Mouse (Mus musculus) cerebellum, postnatal 10 days (tissue): ENCODE data around the gene Trim15.

Experiments
- DNase-seq, 2 experiments: peaks; one replicate each; pipeline ENCODE4 v3.0.0; 2021; ENCODE audit warnings: mixed read lengths in 2 of 2

Trim15 gene

GRCm38 (mm10) chr17:36869284-36869954, 2.4 kb upstream of the Trim15 start, which contains the start of gene Trim10:
Gene Trim10, plus strand, starts transcription at chr17:36869574.
- DNase-seq: no peak

- no peak for DNase-seq
Observed at GRCm38 (mm10) chr17:36868836-36869235, 1.8 kb upstream of the Trim15 start.

GRCm38 (mm10) chr17:36861680-36862079, 5.3 kb downstream of the Trim15 start:
- DNase-seq: no peak

- DNase-seq: no peak
Observed at GRCm38 (mm10) chr17:36858181-36858580, 8.8 kb downstream of the Trim15 start.

GRCm38 (mm10) chr17:36856236-36856635, 10.8 kb downstream of the Trim15 start:
- DNase-seq: no peak

- DNase-seq: no peak
Observed at GRCm38 (mm10) chr17:36855484-36855883, 11.5 kb downstream of the Trim15 start.

GRCm38 (mm10) chr17:36851627-36852026, 15.4 kb downstream of the Trim15 start:
- DNase-seq: no peak

GRCm38 (mm10) chr17:36851200-36851599, 15.8 kb downstream of the Trim15 start:
- DNase-seq: no peak

GRCm38 (mm10) chr17:36849992-36850391, 17.0 kb downstream of the Trim15 start:
- DNase-seq: no peak

GRCm38 (mm10) chr17:36848911-36849310, 18.1 kb downstream of the Trim15 start:
- DNase-seq: no peak

- no peak for DNase-seq
Observed at GRCm38 (mm10) chr17:36844725-36845124, 22.3 kb downstream of the Trim15 start.

GRCm38 (mm10) chr17:36844286-36844719, 22.7 kb downstream of the Trim15 start:
- DNase-seq: no peak

GRCm38 (mm10) chr17:36843696-36844095, 23.3 kb downstream of the Trim15 start:
- no peak for DNase-seq

- no peak for DNase-seq
Observed at GRCm38 (mm10) chr17:36840961-36841445, 26.0 kb downstream of the Trim15 start.

GRCm38 (mm10) chr17:36839931-36840330, 27.1 kb downstream of the Trim15 start:
- no peak for DNase-seq

- DNase-seq: no peak
Observed at GRCm38 (mm10) chr17:36839001-36839400, 28.0 kb downstream of the Trim15 start.

- peak; percentile 98 for DNase-seq
Observed at GRCm38 (mm10) chr17:36836874-36837647, 29.9 kb downstream of the Trim15 start, which contains the start of gene Trim26. Gene Trim26, plus strand, starts transcription at chr17:36837134.

GRCm38 (mm10) chr17:36836427-36836812, 30.6 kb downstream of the Trim15 start:
- DNase-seq: no peak

- DNase-seq: peak; percentile 52 to 66
Observed at GRCm38 (mm10) chr17:36835591-36836426, 31.2 kb downstream of the Trim15 start.

- no peak for DNase-seq
Observed at GRCm38 (mm10) chr17:36832694-36833093, 34.3 kb downstream of the Trim15 start.

GRCm38 (mm10) chr17:36830470-36830869, 36.5 kb downstream of the Trim15 start:
- no peak for DNase-seq

- DNase-seq: no peak
Observed at GRCm38 (mm10) chr17:36828488-36828887, 38.5 kb downstream of the Trim15 start.

GRCm38 (mm10) chr17:36826002-36826401, 41.0 kb downstream of the Trim15 start:
- peak; percentile 97 to 99 for DNase-seq
